Mouse (Mus musculus): ENCODE measurements around the gene Rcn1. TPM values are rescaled to one million over a fixed set of nuclear protein-coding genes. Genes with fewer than 3 reads are reported as not detected.

The Rcn1 gene
- total RNA-seq, 4 experiments from 2014 or later = 3.0 to 5.1 (median 4.1) TPM

- no peak for DNase-seq (ENCODE audit: low spot score in 2 of 2)
These were observed 59.1 kb downstream of the Rcn1 start for GRCm38 (mm10) chr2:105339993-105340392.

GRCm38 (mm10) chr2:105337171-105337875 is 61.8 kb downstream of the Rcn1 start:
- no peak for DNase-seq (ENCODE audit: low spot score in 2 of 2)

- no peak for DNase-seq (ENCODE audit: low spot score in 2 of 2)
These were observed 62.6 kb downstream of the Rcn1 start for GRCm38 (mm10) chr2:105336314-105337027.

Other genes with a start within 250 kb of the Rcn1 start
- gene Them7, start 175.0 kb downstream of the Rcn1 start, total RNA-seq (2022) = not detected

Data from gastrocnemius, adult 8-10 months (tissue).